Mouse (Mus musculus) limb, embryonic 11.5 days (tissue): Measurements from ENCODE around the gene Ablim1. TPM values are rescaled to one million over a fixed set of nuclear protein-coding genes. Genes with fewer than 3 reads are reported as not detected.

ENCODE experiments used
- ATAC-seq: fragments of 200-750 bp; cut with Nextera tagmentation; 2 replicates; pipeline ENCODE4 v1.8.0; 2017; ENCODE audit warnings: low read depth; ENCODE audit not compliant: insufficient number of reproducible peaks, low FRiP score, low TSS enrichment
- DNase-seq: peaks from one replicate; pipeline ENCODE4 v3.0.0-alpha.2; 2015; ENCODE audit warnings: low spot score
- H3K27ac ChIP-seq: fragments of 300-500 bp; sonication (generic); replicated peaks from 2 replicates; pipeline ENCODE4 v1.5.1; 2014; ENCODE audit warnings: low read depth, mild to moderate bottlenecking, low read length
- H3K27me3 ChIP-seq: fragments of 300-500 bp; sonication (generic); 2 replicates; pipeline ENCODE4 v1.6.1; 2014; ENCODE audit warnings: mild to moderate bottlenecking, low read length, mixed read lengths; ENCODE audit not compliant: control insufficient read depth, insufficient read depth
- H3K36me3 ChIP-seq: fragments of 300-500 bp; sonication (generic); 2 replicates; pipeline ENCODE4 v1.6.1; 2014; ENCODE audit warnings: mild to moderate bottlenecking, low read length, moderate library complexity, mixed read lengths; ENCODE audit not compliant: control insufficient read depth, insufficient read depth
- H3K4me1 ChIP-seq: fragments of 300-500 bp; sonication (generic); 2 replicates; pipeline ENCODE4 v1.6.1; 2014; ENCODE audit warnings: low read length, mixed read lengths; ENCODE audit not compliant: control insufficient read depth, insufficient read depth
- H3K4me2 ChIP-seq: fragments of 300-500 bp; sonication (generic); 2 replicates; pipeline ENCODE4 v1.6.1; 2014; ENCODE audit warnings: low read depth, mild to moderate bottlenecking, moderate library complexity; ENCODE audit not compliant: severe bottlenecking
- H3K4me3 ChIP-seq: fragments of 300-500 bp; sonication (generic); 2 replicates; pipeline ENCODE4 v1.5.1; 2014; ENCODE audit warnings: low read depth, low read length
- H3K9ac ChIP-seq: fragments of 300-500 bp; sonication (generic); 2 replicates; pipeline ENCODE4 v1.6.1; 2014; ENCODE audit warnings: mild to moderate bottlenecking, low read length
- H3K9me3 ChIP-seq: fragments of 300-500 bp; sonication (generic); 2 replicates; pipeline ENCODE4 v1.6.1; 2016; ENCODE audit warnings: low read length; ENCODE audit not compliant: control insufficient read depth
- WGBS: fragments of 180-500 bp; shearing (Covaris S2); extraction: QIAGEN DNeasy Blood & Tissue Kit; methylation state at CpG from one replicate; pipeline ENCODE4 v1.1.7; 2014; 5-methylcytosine and 5-hydroxymethylcytosine counted together
- polyA plus RNA-seq: library from polyadenylated mRNA; unstranded; fragments of >200 nt; fragmentation: Nextera tagmentation; extraction: Ambion mirVana; gene quantifications from 2 replicates; pipeline ENCODE4 v1.2.1, GENCODE M21; 2014

Gene Ablim1
- polyA plus RNA-seq, 1 experiment from 2014 or later, result 16.8 TPM

- Histone ChIP-seq H3K9me3 (no peaks in the 10 kb centered on the region), H3K27ac (no peak overlapping the region), H3K36me3 (no peaks in the 10 kb centered on the region), H3K4me3 (no peak overlapping the region), H3K9ac (no peak overlapping the region), H3K4me2 (no peak overlapping the region), H3K27me3 (no peaks in the 10 kb centered on the region), H3K4me1 (peaks cover 4% of the 10 kb centered on the region)
- ATAC-seq, result no peak
- 55% methylated on average over 4 of the region's 4 CpGs for WGBS
- no peak for DNase-seq
Measured at GRCm38 (mm10) chr19:57103360-57103958, 211.3 kb downstream of the Ablim1 start.

- Histone ChIP-seq H3K4me3 (no peak overlapping the region), H3K9me3 (no peaks in the 10 kb centered on the region), H3K4me2 (no peak overlapping the region), H3K9ac (no peak overlapping the region), H3K27ac (no peak overlapping the region), H3K36me3 (no peaks in the 10 kb centered on the region), H3K4me1 (peaks cover 4% of the 10 kb centered on the region), H3K27me3 (no peaks in the 10 kb centered on the region)
- WGBS, result 85% methylated on average over 7 of the region's 7 CpGs
- ATAC-seq, result no peak
- DNase-seq, result no peak
Measured at GRCm38 (mm10) chr19:57101986-57102385, 212.7 kb downstream of the Ablim1 start.

GRCm38 (mm10) chr19:57100753-57101446 is 213.8 kb downstream of the Ablim1 start:
- 95% methylated on average over 11 of the region's 11 CpGs for WGBS
- H3K9me3 ChIP-seq, result no peaks in the 10 kb centered on the region
- no peaks in the 10 kb centered on the region for H3K27me3 ChIP-seq
- H3K9ac ChIP-seq, result no peak overlapping the region
- no peak overlapping the region for H3K27ac ChIP-seq
- DNase-seq (no peak), ATAC-seq (no peak)
- no peaks in the 10 kb centered on the region for H3K36me3 ChIP-seq
- no peak overlapping the region for H3K4me3 ChIP-seq
- no peaks in the 10 kb centered on the region for H3K4me1 ChIP-seq
- H3K4me2 ChIP-seq, result no peak overlapping the region

GRCm38 (mm10) chr19:57099986-57100385 is 214.7 kb downstream of the Ablim1 start:
- DNase-seq (no peak), ATAC-seq (no peak)
- H3K4me1 ChIP-seq, result no peaks in the 10 kb centered on the region
- no peaks in the 10 kb centered on the region for H3K36me3 ChIP-seq
- H3K9ac ChIP-seq, result no peak overlapping the region
- H3K9me3 ChIP-seq, result no peaks in the 10 kb centered on the region
- no peaks in the 10 kb centered on the region for H3K27me3 ChIP-seq
- 90% methylated on average over 9 of the region's 9 CpGs for WGBS
- H3K27ac ChIP-seq, result no peak overlapping the region
- no peak overlapping the region for H3K4me3 ChIP-seq
- no peak overlapping the region for H3K4me2 ChIP-seq

GRCm38 (mm10) chr19:57099094-57099357 is 215.7 kb downstream of the Ablim1 start:
- no peak overlapping the region for H3K4me3 ChIP-seq
- no peak overlapping the region for H3K4me2 ChIP-seq
- 92% methylated on average over 4 of the region's 4 CpGs for WGBS
- no peaks in the 10 kb centered on the region for H3K4me1 ChIP-seq
- no peaks in the 10 kb centered on the region for H3K9me3 ChIP-seq
- H3K27me3 ChIP-seq, result no peaks in the 10 kb centered on the region
- no peak overlapping the region for H3K27ac ChIP-seq
- no peaks in the 10 kb centered on the region for H3K36me3 ChIP-seq
- no peak for ATAC-seq
- H3K9ac ChIP-seq, result no peak overlapping the region
- no peak for DNase-seq

GRCm38 (mm10) chr19:57098241-57099093 is 216.3 kb downstream of the Ablim1 start:
- H3K4me2 ChIP-seq, result no peak overlapping the region
- WGBS, result 82% methylated on average over 14 of the region's 14 CpGs
- H3K4me3 ChIP-seq, result no peak overlapping the region
- H3K4me1 ChIP-seq, result no peaks in the 10 kb centered on the region
- no peak overlapping the region for H3K27ac ChIP-seq
- DNase-seq (no peak), ATAC-seq (no peak)
- H3K9ac ChIP-seq, result no peak overlapping the region
- no peaks in the 10 kb centered on the region for H3K9me3 ChIP-seq
- no peaks in the 10 kb centered on the region for H3K36me3 ChIP-seq
- no peaks in the 10 kb centered on the region for H3K27me3 ChIP-seq

- Histone ChIP-seq H3K27me3 (no peaks in the 10 kb centered on the region), H3K27ac (no peak overlapping the region), H3K4me1 (no peaks in the 10 kb centered on the region), H3K9ac (no peak overlapping the region), H3K9me3 (no peaks in the 10 kb centered on the region), H3K4me3 (no peak overlapping the region), H3K36me3 (no peaks in the 10 kb centered on the region), H3K4me2 (no peak overlapping the region)
- DNase-seq (no peak), ATAC-seq (no peak)
- 91% methylated on average over 7 of the region's 7 CpGs for WGBS
Measured at GRCm38 (mm10) chr19:57095340-57095739, 219.4 kb downstream of the Ablim1 start.

- 82% methylated on average over 3 of the region's 3 CpGs for WGBS
- H3K4me2 ChIP-seq, result no peak overlapping the region
- no peaks in the 10 kb centered on the region for H3K4me1 ChIP-seq
- H3K36me3 ChIP-seq, result no peaks in the 10 kb centered on the region
- ATAC-seq (no peak), DNase-seq (no peak)
- no peak overlapping the region for H3K27ac ChIP-seq
- H3K9ac ChIP-seq, result no peak overlapping the region
- no peaks in the 10 kb centered on the region for H3K27me3 ChIP-seq
- H3K9me3 ChIP-seq, result no peaks in the 10 kb centered on the region
- no peak overlapping the region for H3K4me3 ChIP-seq
Measured at GRCm38 (mm10) chr19:57093698-57094004, 221.1 kb downstream of the Ablim1 start.
